Mouse (Mus musculus) embryonic facial prominence, embryonic 10.5 days (tissue): ENCODE measurements at regions not wholly inside any gene's neighbourhood (a gene's known extent, or its start where the extent isn't known, plus 50 kb on each side); places are given as distances from the start of the nearest gene placed in this dataset.

Source experiments
- DNase-seq: peaks from one replicate; pipeline ENCODE4 v3.0.0-alpha.2; 2017; ENCODE audit warnings: low spot score
- H3K27ac ChIP-seq: fragments of 300-500 bp; sonication (generic); replicated peaks from 2 replicates; pipeline ENCODE4 v1.5.1; 2016; ENCODE audit warnings: mild to moderate bottlenecking
- H3K27me3 ChIP-seq: fragments of 300-500 bp; sonication (generic); replicated peaks from 2 replicates; pipeline ENCODE4 v1.6.1; 2016; ENCODE audit warnings: low read depth, mild to moderate bottlenecking; ENCODE audit not compliant: poor library complexity, severe bottlenecking
- H3K36me3 ChIP-seq: fragments of 300-500 bp; sonication (generic); replicated peaks from 2 replicates; pipeline ENCODE4 v1.6.1; 2016; ENCODE audit warnings: mild to moderate bottlenecking, moderate library complexity
- H3K4me1 ChIP-seq: fragments of 300-500 bp; sonication (generic); 2 replicates; pipeline ENCODE4 v1.6.1; 2016
- H3K4me3 ChIP-seq: fragments of 300-500 bp; sonication (generic); 2 replicates; pipeline ENCODE4 v1.5.1; 2016; ENCODE audit warnings: mild to moderate bottlenecking, moderate library complexity
- H3K9me3 ChIP-seq: fragments of 300-500 bp; sonication (generic); 2 replicates; pipeline ENCODE4 v1.6.1; 2016; ENCODE audit warnings: mild to moderate bottlenecking
- WGBS: fragments of 180-500 bp; shearing (Covaris S2); methylation state at CpG from one replicate; pipeline ENCODE4 v1.1.7; 2016; 5-methylcytosine and 5-hydroxymethylcytosine counted together

GRCm38 (mm10) chr10:19526353-19526752 lies 65.4 kb upstream of the Ifngr1 start:
- WGBS: 74% methylated on average over 1 of the region's 1 CpGs
- no peaks in the 10 kb centered on the region for H3K9me3 ChIP-seq
- no peak for DNase-seq
- H3K36me3 ChIP-seq: no peaks in the 10 kb centered on the region
- no peak overlapping the region for H3K4me3 ChIP-seq
- no peak overlapping the region for H3K27ac ChIP-seq
- H3K4me1 ChIP-seq: no peaks in the 10 kb centered on the region; the same call in 1 of the 2 replicates
- H3K27me3 ChIP-seq: no peaks in the 10 kb centered on the region

- H3K27me3 ChIP-seq: no peaks in the 10 kb centered on the region
- 90% methylated on average over 5 of the region's 5 CpGs for WGBS
- no peak overlapping the region for H3K27ac ChIP-seq
Measured at GRCm38 (mm10) chr10:19529655-19530054, 62.1 kb upstream of the Ifngr1 start.

GRCm38 (mm10) chr10:19530056-19530455 lies 61.7 kb upstream of the Ifngr1 start:
- WGBS: 95% methylated on average over 6 of the region's 6 CpGs
- no peak overlapping the region for H3K27ac ChIP-seq
- no peak for DNase-seq

More at GRCm38 (mm10) chr10:19529655-19530054, 62.1 kb upstream of the Ifngr1 start:
- Histone ChIP-seq H3K4me3 (no peak overlapping the region), H3K9me3 (no peaks in the 10 kb centered on the region), H3K36me3 (no peaks in the 10 kb centered on the region), H3K4me1 (no peaks in the 10 kb centered on the region; the same call in 1 of the 2 replicates)
- DNase-seq: no peak

GRCm38 (mm10) chr10:19531452-19531851 lies 60.3 kb upstream of the Ifngr1 start:
- no peaks in the 10 kb centered on the region for H3K9me3 ChIP-seq
- no peak overlapping the region for H3K4me3 ChIP-seq
- 38% methylated on average over 1 of the region's 1 CpGs for WGBS
- no peak for DNase-seq
- H3K36me3 ChIP-seq: no peaks in the 10 kb centered on the region
- H3K4me1 ChIP-seq: no peaks in the 10 kb centered on the region; the same call in 1 of the 2 replicates
- H3K27me3 ChIP-seq: no peaks in the 10 kb centered on the region
- no peak overlapping the region for H3K27ac ChIP-seq

More at GRCm38 (mm10) chr10:19530056-19530455, 61.7 kb upstream of the Ifngr1 start:
- H3K9me3 ChIP-seq: no peaks in the 10 kb centered on the region
- no peaks in the 10 kb centered on the region for H3K27me3 ChIP-seq
- H3K4me1 ChIP-seq: no peaks in the 10 kb centered on the region; the same call in 1 of the 2 replicates
- no peak overlapping the region for H3K4me3 ChIP-seq
- H3K36me3 ChIP-seq: no peaks in the 10 kb centered on the region

GRCm38 (mm10) chr10:19532790-19533189 lies 59.0 kb upstream of the Ifngr1 start:
- WGBS: 85% methylated on average over 3 of the region's 3 CpGs
- no peaks in the 10 kb centered on the region for H3K4me1 ChIP-seq
- no peak overlapping the region for H3K27ac ChIP-seq
- no peaks in the 10 kb centered on the region for H3K36me3 ChIP-seq
- H3K4me3 ChIP-seq: no peak overlapping the region
- H3K9me3 ChIP-seq: no peaks in the 10 kb centered on the region
- no peak for DNase-seq
- H3K27me3 ChIP-seq: no peaks in the 10 kb centered on the region

GRCm38 (mm10) chr10:19533846-19534245 lies 57.9 kb upstream of the Ifngr1 start:
- DNase-seq: no peak
- WGBS: 88% methylated on average over 1 of the region's 1 CpGs
- no peaks in the 10 kb centered on the region for H3K36me3 ChIP-seq
- H3K27me3 ChIP-seq: no peaks in the 10 kb centered on the region
- no peak overlapping the region for H3K27ac ChIP-seq
- H3K4me3 ChIP-seq: no peak overlapping the region
- no peaks in the 10 kb centered on the region for H3K9me3 ChIP-seq
- H3K4me1 ChIP-seq: no peaks in the 10 kb centered on the region
